Mouse (Mus musculus): Measurements from ENCODE around the gene Tradd.

GRCm38 (mm10) chr8:105268342-105269074 lies 4.1 kb upstream of the Tradd start:
- TF ChIP-seq POLR2A (IDR thresholded peaks at IDR 0.05; ENCODE audit: borderline replicate concordance, extremely low read depth, insufficient read depth, insufficient read length, poor library complexity, severe bottlenecking) (0 out of 2 replicates have a peak, but pooled peaks have one; percentile 6), CTCF (IDR thresholded peaks at IDR 0.05; ENCODE audit: borderline replicate concordance, extremely low read depth, insufficient read depth, insufficient read length) (no peak)
